Mouse (Mus musculus) liver, adult 2 months (tissue): ENCODE data around the gene Il10.

Experiments
- CTCF ChIP-seq: fragments of 200-500 bp; IDR thresholded peaks from 2 replicates; pipeline ENCODE4 v1.5.1; 2011; ENCODE audit warnings: low read depth, low read length, control low read depth
- POLR2A ChIP-seq: fragments of 200-500 bp; IDR thresholded peaks from 2 replicates; pipeline ENCODE4 v1.6.1; 2011; ENCODE audit warnings: low read length, control low read depth; ENCODE audit not compliant: insufficient read depth; ENCODE audit errors: extremely low read depth

DNA sequence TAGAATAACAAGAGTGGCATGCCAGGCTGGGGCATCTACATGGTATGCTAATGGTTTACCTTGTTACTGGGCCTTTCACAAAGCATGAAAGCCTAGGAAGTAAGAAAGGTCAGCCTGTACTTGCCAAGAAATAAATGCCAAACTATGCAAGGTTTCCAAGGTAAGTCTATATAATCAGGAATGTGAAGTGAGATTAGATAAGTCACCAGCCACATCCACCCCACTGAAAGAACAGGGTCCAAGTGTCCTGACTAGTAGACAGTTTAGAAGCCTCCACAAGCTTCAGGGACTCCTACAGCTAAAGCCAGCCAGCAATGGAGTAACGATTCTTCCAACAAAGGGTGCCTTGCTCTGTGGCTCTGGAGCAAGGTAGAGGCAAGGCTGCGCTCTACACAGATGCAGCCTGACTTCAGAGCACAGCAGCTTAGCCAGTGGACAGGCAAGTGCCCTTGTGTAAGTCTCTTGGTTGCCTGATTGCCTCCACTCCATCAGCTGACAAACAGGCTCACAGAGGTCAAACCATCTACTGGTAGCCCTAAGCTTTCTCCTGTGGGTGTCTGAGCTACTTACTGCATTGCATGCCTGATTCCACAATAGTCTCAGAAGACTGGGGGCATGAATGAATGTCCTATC lies 26.2 kb downstream of the Il10 start:
- TF ChIP-seq CTCF (no peak), POLR2A (no peak)
